Mouse (Mus musculus) splenic B cell, adult 2 months (primary cell): ENCODE results near the gene Pam16.

Experiments
- DNase-seq: peaks from one replicate; pipeline ENCODE4 v3.0.0-alpha.2; 2011; ENCODE audit warnings: low read depth, low spot score
- H3K27me3 ChIP-seq: 2 replicates; pipeline ENCODE4 v1.6.1; 2012; ENCODE audit warnings: mild to moderate bottlenecking, low read length, moderate library complexity, mixed read lengths; ENCODE audit not compliant: control insufficient read depth, poor library complexity, insufficient read depth, severe bottlenecking
- H3K36me3 ChIP-seq: 2 replicates; pipeline ENCODE4 v1.6.1; 2012; ENCODE audit warnings: mild to moderate bottlenecking, low read length, moderate library complexity, mixed read lengths; ENCODE audit not compliant: control insufficient read depth, poor library complexity, insufficient read depth, severe bottlenecking

The Pam16 gene

DNA sequence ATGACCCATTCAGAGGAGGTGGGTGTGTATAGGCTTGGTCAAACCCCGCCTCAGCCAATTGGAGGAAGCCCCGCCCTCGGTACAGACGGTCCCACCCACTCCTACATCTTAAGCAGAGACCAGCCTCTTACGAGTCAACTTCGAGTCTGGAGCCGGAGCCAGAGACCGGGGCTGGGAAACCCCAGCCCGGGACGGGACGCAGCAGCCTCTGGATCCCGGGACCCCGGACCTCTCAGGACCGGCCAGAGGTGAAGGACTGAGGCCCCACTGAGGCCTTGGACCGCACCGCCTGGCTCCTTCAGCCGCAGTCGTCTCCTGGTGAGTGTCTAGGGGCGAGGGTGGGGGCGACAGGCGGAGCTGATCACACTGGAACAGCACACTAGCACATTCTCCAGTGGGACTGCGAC is 15.0 kb upstream of the Pam16 start, which contains the start of the genes Vasn and Dnaja3:
Gene Vasn (plus strand): TSS at position 111 of the 407 bp plus-strand sequence.
Gene Dnaja3 (plus strand): TSS at position 159 of the 407 bp plus-strand sequence.
- Histone ChIP-seq H3K36me3 (peaks cover 7% of the 10 kb centered on the region; the same call in 1 of the 2 replicates), H3K27me3 (no peaks in the 10 kb centered on the region)
- DNase-seq = peak; percentile 49

DNA sequence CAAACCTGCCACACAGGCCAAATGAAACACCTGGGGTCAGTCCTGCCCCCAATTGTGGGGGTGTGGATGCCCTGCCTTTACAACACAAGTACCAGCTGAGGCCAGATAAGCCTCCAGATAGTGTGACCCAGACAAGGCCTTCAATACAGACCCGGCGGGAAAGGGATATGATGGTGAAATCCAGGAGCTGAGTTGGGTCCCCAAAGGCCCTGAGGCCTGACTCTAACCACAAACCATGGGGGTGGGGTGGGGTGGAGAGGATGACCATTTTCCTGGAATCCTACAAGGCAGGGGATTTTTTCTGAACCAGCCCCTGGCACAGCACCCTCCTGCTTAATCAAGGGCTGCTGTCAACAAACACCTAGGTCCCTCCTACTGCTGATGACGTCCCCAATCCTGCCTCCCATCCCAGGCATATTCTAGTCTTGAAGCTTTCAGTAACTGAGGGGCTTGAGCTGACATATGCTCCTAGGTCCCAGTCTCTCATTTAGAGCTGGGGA is 14.2 kb upstream of the Pam16 start:
- no peak for DNase-seq

DNA sequence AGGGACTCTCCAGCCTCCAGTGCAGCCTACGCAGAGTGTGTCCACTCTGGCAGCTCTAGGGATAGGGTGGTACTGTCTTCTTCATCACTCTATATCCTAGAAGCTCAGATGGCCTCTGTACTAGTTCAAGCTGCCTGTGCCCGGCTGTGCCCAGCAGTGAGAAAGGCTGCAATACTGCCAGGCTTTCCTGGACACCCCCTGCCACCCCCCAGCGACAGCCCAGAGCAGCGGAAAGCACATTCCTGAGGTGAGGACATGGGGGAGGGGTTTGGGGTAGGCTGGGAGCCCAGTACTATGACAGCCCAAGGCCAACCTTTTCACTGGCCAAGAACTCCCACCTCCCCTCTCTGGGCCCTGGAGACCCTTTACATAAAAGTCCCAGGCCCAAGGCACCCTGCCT is 11.0 kb upstream of the Pam16 start:
- H3K36me3 ChIP-seq = peaks cover 5% of the 10 kb centered on the region; the same call in 1 of the 2 replicates
- no peaks in the 10 kb centered on the region for H3K27me3 ChIP-seq
- no peak for DNase-seq

More for the DNA sequence above, 14.2 kb upstream of the Pam16 start:
- peaks cover 7% of the 10 kb centered on the region; the same call in 1 of the 2 replicates for H3K36me3 ChIP-seq
- H3K27me3 ChIP-seq = no peaks in the 10 kb centered on the region

DNA sequence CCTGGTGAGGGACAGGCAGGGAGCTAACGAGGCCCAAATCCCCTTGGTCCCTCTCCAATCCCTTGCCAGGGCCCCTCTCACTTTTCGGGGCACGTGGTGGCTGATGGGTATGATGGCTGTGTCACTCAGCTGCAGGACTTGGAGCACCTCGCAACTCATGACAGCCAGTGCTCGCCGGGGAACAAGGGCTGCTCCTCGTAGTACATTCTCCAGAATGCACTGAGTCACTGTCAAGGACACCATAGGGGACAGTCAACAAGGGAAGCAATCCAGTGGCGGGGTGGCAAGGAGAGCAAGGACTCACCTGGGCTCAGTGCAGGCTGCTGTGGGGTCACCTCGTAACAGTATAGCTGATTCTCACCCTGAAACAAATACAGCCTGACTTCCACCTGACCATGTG is 9.9 kb upstream of the Pam16 start:
- Histone ChIP-seq H3K36me3 (peaks cover 6% of the 10 kb centered on the region; the same call in 1 of the 2 replicates), H3K27me3 (no peaks in the 10 kb centered on the region)
- DNase-seq = no peak

DNA sequence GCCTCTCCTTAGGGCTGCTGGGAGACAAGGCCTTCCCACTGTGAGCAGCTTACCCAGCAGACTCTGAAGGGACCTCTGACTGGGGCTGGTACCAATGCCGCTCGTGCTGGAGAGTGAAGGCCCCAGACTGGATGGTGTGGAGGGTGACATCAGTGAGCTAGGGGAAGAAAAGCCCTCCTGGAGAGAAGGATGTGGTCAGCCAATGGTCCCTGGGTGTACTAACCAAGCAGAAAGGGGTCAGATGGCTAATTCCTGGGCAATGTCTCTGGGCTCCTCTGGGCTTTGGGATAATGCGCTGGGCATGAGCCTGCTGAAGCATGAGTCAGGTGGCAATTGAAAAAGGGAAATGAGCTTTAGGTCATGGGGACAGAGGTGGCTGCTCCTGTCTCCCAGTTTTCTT is 8.9 kb upstream of the Pam16 start:
- H3K27me3 ChIP-seq = no peaks in the 10 kb centered on the region
- peaks cover 10% of the 10 kb centered on the region for H3K36me3 ChIP-seq
- no peak for DNase-seq

DNA sequence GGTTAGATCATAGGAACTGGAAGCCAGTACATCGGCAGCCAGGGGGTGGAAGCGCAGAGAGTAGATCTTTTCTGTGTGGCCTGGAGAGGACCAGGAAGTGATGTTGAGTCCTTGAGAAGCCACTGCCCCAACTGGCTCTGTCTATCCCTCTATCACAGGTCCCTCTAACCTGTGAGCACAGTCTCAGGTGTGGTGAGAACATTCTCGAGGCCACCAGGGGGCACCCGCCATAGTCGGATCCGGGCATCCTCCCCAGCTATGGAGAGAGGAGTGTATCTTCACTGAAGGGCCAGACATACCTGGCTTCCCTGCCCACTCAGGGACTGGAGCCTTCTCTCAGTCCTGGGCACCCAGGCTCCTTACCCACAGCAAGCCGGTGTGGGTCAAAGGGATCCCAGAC is 7.3 kb upstream of the Pam16 start:
- Histone ChIP-seq H3K27me3 (no peaks in the 10 kb centered on the region), H3K36me3 (peaks cover 8% of the 10 kb centered on the region)
- no peak for DNase-seq

DNA sequence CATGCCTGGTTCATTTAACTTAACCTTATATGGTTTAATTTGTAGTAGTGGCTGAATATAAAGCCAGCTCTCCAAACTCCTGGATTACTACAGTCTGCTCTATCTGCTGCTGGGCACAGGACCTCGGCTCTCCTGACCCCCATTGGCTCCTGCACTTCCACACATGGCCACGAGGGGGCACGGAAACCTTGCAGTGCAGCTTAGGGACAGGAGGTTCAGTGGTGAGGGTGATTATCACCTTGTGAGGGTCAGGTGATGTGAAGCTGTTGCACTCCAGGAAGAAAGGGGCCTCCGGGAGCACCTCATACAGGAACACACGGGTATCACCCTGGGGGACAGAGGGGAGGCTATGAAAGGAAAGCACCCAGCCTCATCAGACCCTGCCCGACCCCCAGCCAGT is 5.2 kb upstream of the Pam16 start:
- DNase-seq = peak; percentile 87
- no peaks in the 10 kb centered on the region for H3K27me3 ChIP-seq

DNA sequence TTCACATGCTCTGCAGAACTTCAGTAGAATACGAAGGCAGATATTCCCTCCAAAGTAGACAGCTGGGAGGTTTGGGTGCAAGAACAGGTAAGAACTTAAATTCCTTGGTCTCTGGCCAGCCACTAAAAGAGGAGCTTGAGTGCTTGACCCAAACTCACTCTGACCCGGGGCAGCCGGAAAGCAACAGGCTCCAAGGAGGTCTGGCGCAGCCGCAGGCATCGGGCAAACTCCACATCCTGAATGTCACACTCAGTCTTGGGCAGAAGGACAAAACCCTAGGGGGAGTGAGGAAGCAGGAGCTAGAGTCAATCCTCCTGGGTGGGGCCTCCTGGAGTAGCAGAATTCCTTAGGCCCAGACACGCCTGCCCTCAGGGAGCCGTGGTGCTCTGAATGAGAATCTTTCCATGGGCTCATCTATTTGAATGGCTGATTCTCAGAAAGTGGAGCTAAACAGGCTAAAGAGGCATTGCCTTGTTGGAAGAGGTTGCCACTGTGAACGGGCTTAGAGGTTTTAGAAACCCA is 4.2 kb upstream of the Pam16 start:
- Histone ChIP-seq H3K27me3 (no peaks in the 10 kb centered on the region), H3K36me3 (peaks cover 10% of the 10 kb centered on the region)
- no peak for DNase-seq

More for the DNA sequence above, 5.2 kb upstream of the Pam16 start:
- peaks cover 10% of the 10 kb centered on the region for H3K36me3 ChIP-seq

DNA sequence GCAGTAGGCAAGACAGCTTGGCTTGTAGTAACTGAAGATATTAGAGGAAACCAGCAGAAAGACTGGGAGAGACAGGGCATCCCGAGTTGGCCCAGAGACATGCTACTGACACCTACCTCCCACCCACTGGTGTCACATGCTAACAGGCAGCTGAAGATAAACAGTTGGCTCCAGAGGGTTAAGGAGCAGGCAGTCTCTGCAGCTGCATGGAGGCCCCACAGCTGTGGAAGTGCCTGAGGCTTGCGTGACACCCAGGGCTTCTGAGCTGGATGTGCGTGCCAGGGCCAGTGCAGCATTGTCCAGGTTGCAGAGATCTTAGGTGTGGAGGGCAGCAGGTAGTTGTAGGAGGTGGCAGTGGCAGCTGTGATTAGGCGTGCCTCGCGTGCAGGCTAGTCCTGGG is 2.3 kb upstream of the Pam16 start:
- H3K27me3 ChIP-seq = no peaks in the 10 kb centered on the region
- no peak for DNase-seq

DNA sequence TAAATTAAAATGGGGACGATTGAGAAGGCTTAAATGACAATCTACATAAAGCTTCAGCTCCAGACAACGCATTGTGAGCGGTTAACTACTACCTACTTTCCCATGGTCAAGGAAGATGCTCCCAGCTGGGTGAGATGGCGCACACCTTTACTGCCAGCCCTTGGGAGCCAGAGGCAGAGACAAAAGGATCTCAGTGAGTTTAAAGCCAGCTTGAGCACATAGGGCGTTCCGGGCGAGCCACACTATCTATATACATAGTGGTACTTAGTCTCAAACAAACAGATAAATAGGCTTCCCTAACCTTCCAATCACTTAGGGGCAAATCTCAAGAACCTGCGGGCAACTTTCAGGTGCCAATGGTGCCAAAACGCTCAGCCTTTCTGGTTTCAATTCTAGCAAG is 714 bp downstream of the Pam16 start:
- DNase-seq = no peak
- Histone ChIP-seq H3K27me3 (no peaks in the 10 kb centered on the region), H3K36me3 (peaks cover 7% of the 10 kb centered on the region)

More for the DNA sequence above, 2.3 kb upstream of the Pam16 start:
- H3K36me3 ChIP-seq = peaks cover 10% of the 10 kb centered on the region

DNA sequence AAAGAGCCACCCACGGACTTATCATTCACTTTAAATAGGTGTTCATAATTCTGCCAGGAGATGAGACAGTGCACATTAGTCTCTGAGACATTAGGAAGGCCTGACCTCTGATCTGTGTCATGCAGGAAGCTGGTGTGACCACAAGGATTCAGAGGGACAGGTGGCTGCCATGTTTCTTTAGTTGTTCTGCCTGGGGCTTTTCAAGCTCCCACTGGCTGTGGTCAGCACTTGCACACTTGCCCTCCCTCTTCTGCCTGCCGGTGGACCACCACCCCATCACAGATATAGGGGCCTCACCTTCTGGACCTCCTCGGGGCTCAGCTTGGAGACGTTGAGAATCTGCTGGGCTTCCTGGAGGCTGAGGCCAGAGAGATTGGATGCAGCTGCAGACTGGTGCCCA is 8.0 kb downstream of the Pam16 start:
- no peaks in the 10 kb centered on the region for H3K27me3 ChIP-seq
- H3K36me3 ChIP-seq = peaks cover 1% of the 10 kb centered on the region; the same call in 1 of the 2 replicates
- no peak for DNase-seq

DNA sequence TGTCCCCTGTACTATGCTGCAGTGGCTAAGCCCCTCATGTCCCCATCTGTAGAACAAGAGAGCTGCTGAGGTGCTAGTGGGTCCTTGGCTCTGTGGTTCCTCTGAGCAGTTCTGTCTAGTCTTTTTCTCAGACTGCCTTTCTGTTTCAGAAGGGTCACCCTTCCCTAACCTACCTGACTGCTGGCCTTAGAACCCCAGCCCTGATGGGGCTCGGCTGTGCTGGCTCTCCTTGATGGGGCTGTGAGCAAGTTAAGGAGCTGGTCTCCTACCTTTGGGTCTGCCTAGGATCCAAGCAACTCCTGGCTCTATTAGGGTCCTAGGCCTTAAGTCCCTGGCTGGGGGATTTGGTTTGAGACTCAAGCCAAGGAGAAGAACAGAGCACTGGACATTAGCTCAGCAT is 9.5 kb downstream of the Pam16 start:
- Histone ChIP-seq H3K36me3 (peaks cover 1% of the 10 kb centered on the region; the same call in 1 of the 2 replicates), H3K27me3 (no peaks in the 10 kb centered on the region)
- no peak for DNase-seq

DNA sequence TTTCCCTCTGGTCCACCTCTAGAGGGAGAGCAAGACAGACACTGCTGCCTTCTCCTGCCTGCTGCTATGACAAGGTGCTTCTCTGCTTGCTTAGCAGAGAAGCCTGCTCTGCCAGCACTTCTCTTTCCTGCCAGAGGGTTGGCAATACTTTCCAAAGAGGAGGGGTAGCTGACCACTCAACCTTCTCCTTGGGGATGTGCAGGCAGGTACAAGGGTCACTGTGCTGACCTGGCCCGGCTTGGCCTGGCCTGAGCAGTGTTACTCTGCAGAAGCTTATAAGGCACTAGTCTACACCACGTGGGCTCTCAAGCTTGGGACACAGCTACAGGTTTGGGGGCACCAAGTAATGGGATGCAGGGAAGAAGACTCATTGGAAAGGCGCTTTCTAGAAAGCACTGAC is 10.1 kb downstream of the Pam16 start:
- no peak for DNase-seq

DNA sequence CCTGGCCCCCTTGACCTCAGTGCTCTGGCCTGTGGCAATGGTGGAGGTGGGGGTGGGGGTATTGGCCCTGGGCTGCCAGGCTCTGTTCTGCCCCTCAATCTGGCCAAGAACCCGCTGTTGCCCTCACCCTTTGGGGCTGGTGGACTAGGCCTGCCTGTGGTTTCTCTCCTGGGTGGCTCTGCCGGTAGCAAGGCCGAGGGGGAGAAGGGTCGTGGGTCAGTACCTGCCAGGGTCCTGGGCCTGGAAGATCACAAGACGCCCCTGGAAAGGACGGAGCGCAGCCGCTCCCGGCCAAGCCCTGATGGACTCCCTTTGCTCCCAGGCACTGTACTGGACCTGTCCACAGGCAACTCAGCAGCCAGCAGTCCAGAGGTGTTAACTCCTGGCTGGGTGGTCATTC is 11.1 kb downstream of the Pam16 start:
- peaks cover 1% of the 10 kb centered on the region; the same call in 1 of the 2 replicates for H3K36me3 ChIP-seq
- DNase-seq = no peak
- H3K27me3 ChIP-seq = no peaks in the 10 kb centered on the region

More for the DNA sequence above, 10.1 kb downstream of the Pam16 start:
- peaks cover 1% of the 10 kb centered on the region; the same call in 1 of the 2 replicates for H3K36me3 ChIP-seq
- H3K27me3 ChIP-seq = no peaks in the 10 kb centered on the region

DNA sequence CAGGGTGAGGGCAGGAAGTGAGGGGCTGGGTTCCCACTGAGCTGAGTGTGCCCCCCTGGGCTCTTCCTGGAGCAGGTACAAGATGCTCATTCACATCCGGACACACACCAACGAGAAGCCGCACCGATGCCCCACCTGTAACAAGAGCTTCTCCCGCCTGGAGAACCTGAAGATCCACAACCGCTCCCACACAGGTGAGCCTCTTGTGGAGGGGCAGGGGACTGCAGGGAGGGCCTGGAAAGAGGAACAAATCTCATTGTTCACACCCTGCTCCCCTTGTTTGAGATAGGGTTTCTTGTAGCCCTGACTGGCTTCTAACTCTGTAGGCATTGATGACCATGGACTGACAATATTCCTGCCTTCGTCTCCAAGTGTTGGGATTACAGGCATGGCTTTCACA is 13.1 kb downstream of the Pam16 start:
- Histone ChIP-seq H3K36me3 (peaks cover 1% of the 10 kb centered on the region; the same call in 1 of the 2 replicates), H3K27me3 (no peaks in the 10 kb centered on the region)
- DNase-seq = no peak

DNA sequence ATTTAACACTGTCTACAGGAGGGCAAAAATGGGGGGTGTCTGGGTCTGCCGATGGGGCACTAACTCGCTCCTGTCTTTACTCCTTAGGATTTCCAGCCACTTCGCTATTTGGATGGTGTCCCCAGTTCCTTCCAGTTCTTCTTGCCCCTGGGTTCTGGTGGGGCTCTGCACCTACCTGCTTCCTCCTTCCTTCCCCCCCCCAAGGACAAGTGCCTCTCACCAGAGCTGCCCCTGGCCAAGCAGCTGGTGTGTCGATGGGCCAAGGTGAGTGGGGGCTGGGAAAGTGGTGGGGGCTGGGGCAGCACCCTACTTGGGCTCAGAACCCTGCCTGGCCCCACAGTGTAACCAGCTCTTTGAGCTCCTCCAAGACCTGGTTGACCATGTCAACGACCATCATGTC is 13.6 kb downstream of the Pam16 start:
- no peak for DNase-seq
- Histone ChIP-seq H3K27me3 (no peaks in the 10 kb centered on the region), H3K36me3 (peaks cover 1% of the 10 kb centered on the region; the same call in 1 of the 2 replicates)
